Mouse (Mus musculus): ENCODE data around the gene 4930562C15Rik. TPM values are rescaled to one million over a fixed set of nuclear protein-coding genes. Genes with fewer than 3 reads are reported as not detected.

Gene 4930562C15Rik
- total and polyA plus RNA-seq, 3 experiments: 0.12 to 0.21 TPM; not detected in 1

DNA sequence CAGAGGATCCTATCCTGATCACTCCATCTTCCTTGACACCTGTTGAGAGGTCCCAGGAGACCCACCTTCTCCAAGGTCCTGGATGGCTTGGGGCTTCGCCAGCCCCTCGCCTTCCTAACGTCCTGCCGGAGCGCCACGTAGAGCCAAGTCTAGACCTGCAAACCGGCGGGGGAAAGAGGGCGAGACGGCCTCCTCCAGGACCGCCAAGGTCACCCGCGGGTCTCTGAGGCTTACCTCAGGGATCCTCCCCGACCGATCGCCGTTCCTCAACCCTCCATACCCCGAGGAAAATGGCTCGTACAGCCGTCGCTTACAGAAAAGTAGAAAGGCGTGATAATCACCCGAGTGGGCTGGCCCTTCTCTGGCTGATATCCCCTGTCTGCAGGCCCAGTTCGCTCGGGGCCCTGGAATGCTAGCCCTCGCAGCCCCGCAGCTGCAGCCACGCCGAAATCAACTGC, 45.9 kb upstream of the 4930562C15Rik start:
- no peak for DNase-seq (ENCODE audit: low read depth, low spot score)
- no peak for TF ChIP-seq TBP (IDR thresholded peaks at IDR 0.05; ENCODE audit: low read depth, low read length)
- TF ChIP-seq ZC3H11A (IDR thresholded peaks at IDR 0.05; ENCODE audit: low read depth, low read length): no peak
- TF ChIP-seq UBTF (IDR thresholded peaks at IDR 0.05; ENCODE audit: borderline replicate concordance, insufficient read depth, low read depth, low read length): 0 out of 2 replicates have a peak, but pooled peaks have one; percentile 24
- peaks cover 11% of the 10 kb centered on the region for H3K79me2 ChIP-seq (ENCODE audit: control insufficient read depth, insufficient read depth, low read length, poor library complexity)
- peak overlapping the region; percentile 83 to 86 for H3K4me3 ChIP-seq (ENCODE audit: control insufficient read depth in 1 of 2, insufficient read depth in 1 of 2, low read depth in 2 of 2, low read length in 2 of 2)
- no peaks in the 10 kb centered on the region for H3K9me3 ChIP-seq (replicated peaks; ENCODE audit: insufficient read depth, low read length)
- peaks cover 2 to 8% of the 10 kb centered on the region in 2 experiments; a peak in 2 of 4 replicates for H3K4me1 ChIP-seq (ENCODE audit: control insufficient read depth in 1 of 2, insufficient read depth in 2 of 2, low read length in 2 of 2)
- H3K36me3 ChIP-seq (ENCODE audit: control insufficient read depth in 1 of 2, insufficient read depth in 2 of 2, low read length in 2 of 2): peaks cover 0 to 13% of the 10 kb centered on the region in 2 experiments; a peak in 2 of 4 replicates
- H3K27me3 ChIP-seq (ENCODE audit: control insufficient read depth in 1 of 2, insufficient read depth in 2 of 2, low read length in 2 of 2): no peaks in the 10 kb centered on the region; a peak in 1 of 4 replicates
- peak overlapping the region; percentile 10; the same call in 1 of the 2 replicates for H3K27ac ChIP-seq (ENCODE audit: control insufficient read depth, low read depth, low read length)
- H3K9ac ChIP-seq (ENCODE audit: control insufficient read depth, low read depth, low read length, poor library complexity, severe bottlenecking): peak overlapping the region; percentile 84

DNA sequence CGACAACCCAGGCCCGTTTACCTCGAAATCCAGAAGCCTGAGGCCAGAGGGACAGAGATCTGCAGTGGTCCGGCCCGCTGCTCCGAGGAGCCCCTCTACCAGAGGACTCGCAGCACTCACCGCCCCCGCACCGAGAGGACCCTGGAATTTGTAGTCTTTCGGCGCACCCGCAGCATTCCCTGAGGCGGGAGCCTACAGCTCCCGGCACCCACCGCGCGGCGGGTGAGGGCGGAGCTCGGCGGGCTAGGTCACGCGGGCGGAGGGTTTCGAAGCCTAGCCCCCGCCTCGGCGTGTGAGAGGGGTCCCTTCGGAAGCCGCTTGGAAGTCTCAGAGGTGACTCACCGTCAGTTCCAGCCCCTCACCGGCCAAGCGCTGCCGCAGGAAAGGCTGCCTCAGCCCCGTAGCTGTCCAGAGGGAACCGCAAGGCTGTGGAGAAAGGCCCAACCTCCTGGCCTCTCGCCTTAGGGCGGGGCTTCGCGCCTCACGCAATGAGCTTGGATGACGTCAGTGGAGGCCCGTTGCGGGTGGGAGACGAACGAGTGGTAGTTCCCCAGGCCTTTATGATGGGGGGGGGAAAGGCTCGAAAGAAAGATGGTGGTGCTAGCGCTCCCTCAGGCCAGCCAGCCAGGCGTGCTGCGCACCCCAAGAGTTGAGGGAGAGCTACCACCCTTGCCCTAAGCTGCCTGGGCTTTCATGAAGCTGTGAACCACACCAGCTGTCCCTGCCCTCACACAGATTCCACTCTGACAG, 45.2 kb upstream of the 4930562C15Rik start, which contains the start of gene Cdip1:
Cdip1 (minus strand) TSS at position 483 of the 750 bp plus-strand sequence.
- Histone ChIP-seq H3K9me3 (replicated peaks; ENCODE audit: insufficient read depth, low read length) (no peaks in the 10 kb centered on the region), H3K27me3 (ENCODE audit: control insufficient read depth in 1 of 2, insufficient read depth in 2 of 2, low read length in 2 of 2) (no peaks in the 10 kb centered on the region; a peak in 1 of 4 replicates), H3K9ac (ENCODE audit: control insufficient read depth, low read depth, low read length, poor library complexity, severe bottlenecking) (peak within 1 kb of the TSS; percentile 84), H3K4me1 (ENCODE audit: control insufficient read depth in 1 of 2, insufficient read depth in 2 of 2, low read length in 2 of 2) (peaks cover 2 to 8% of the 10 kb centered on the region in 2 experiments; a peak in 2 of 4 replicates), H3K27ac (ENCODE audit: control insufficient read depth, low read depth, low read length) (peak within 1 kb of the TSS; percentile 80), H3K4me3 (ENCODE audit: control insufficient read depth in 1 of 2, insufficient read depth in 1 of 2, low read depth in 2 of 2, low read length in 2 of 2) (peak within 1 kb of the TSS; percentile 83 to 86), H3K79me2 (ENCODE audit: control insufficient read depth, insufficient read depth, low read length, poor library complexity) (peaks cover 11% of the 10 kb centered on the region), H3K36me3 (ENCODE audit: control insufficient read depth in 1 of 2, insufficient read depth in 2 of 2, low read length in 2 of 2) (peaks cover 0 to 13% of the 10 kb centered on the region in 2 experiments; a peak in 2 of 4 replicates)
- DNase-seq (ENCODE audit: low read depth, low spot score): peak; percentile 94
- TF ChIP-seq EP300 (IDR thresholded peaks at IDR 0.05; ENCODE audit: low read depth in 1 of 2, low read length in 2 of 2): no peak
- peak; percentile 93 for TF ChIP-seq MAX (IDR thresholded peaks at IDR 0.05; ENCODE audit: low read length)
- TF ChIP-seq TCF12 (IDR thresholded peaks at IDR 0.05; ENCODE audit: low read depth, low read length): no peak
- no peak for TF ChIP-seq CHD1 (IDR thresholded peaks at IDR 0.05; ENCODE audit: low read depth, low read length)
- no peak for TF ChIP-seq CTCF (IDR thresholded peaks at IDR 0.05 in 2 of 3, conservative IDR thresholded peaks at IDR 0.05 in 1 of 3; ENCODE audit: control insufficient read depth in 1 of 3, insufficient read depth in 1 of 3, low read depth in 2 of 3, low read length in 3 of 3, poor library complexity in 1 of 3, severe bottlenecking in 1 of 3)
- no peak for TF ChIP-seq JUND (IDR thresholded peaks at IDR 0.05; ENCODE audit: low read depth, low read length)
- no peak for TF ChIP-seq CHD2 (IDR thresholded peaks at IDR 0.05; ENCODE audit: low read length)
- no peak for TF ChIP-seq E2F4 (IDR thresholded peaks at IDR 0.05; ENCODE audit: borderline replicate concordance, low read depth, low read length)
- TF ChIP-seq ELF1 (IDR thresholded peaks at IDR 0.05; ENCODE audit: low read depth, low read length): 0 out of 2 replicates have a peak, but pooled peaks have one; percentile 12
- TF ChIP-seq RCOR1 (IDR thresholded peaks at IDR 0.05; ENCODE audit: low read depth, low read length): no peak
- 0 out of 2 replicates have a peak, but pooled peaks have one; percentile 17 for TF ChIP-seq GABPA (IDR thresholded peaks at IDR 0.05; ENCODE audit: low read depth, low read length)
- peak; percentile 54; the same call in 1 of the 2 replicates for TF ChIP-seq ZMIZ1 (IDR thresholded peaks at IDR 0.05; ENCODE audit: low read depth, low read length)
- TF ChIP-seq MYC (IDR thresholded peaks at IDR 0.05; ENCODE audit: low read depth, low read length): peak; percentile 68; the same call in 1 of the 2 replicates
- TF ChIP-seq TBP (IDR thresholded peaks at IDR 0.05; ENCODE audit: low read depth, low read length): no peak; the same call in 1 of the 2 replicates
- no peak for TF ChIP-seq UBTF (IDR thresholded peaks at IDR 0.05; ENCODE audit: borderline replicate concordance, insufficient read depth, low read depth, low read length)
- TF ChIP-seq MYB (IDR thresholded peaks at IDR 0.05; ENCODE audit: low read depth, low read length): no peak
- 0 out of 2 replicates have a peak, but pooled peaks have one; percentile 7 for TF ChIP-seq NRF1 (IDR thresholded peaks at IDR 0.05; ENCODE audit: insufficient read depth, low read depth, low read length, poor library complexity, severe bottlenecking)
- TF ChIP-seq HCFC1 (IDR thresholded peaks at IDR 0.05; ENCODE audit: low read depth, low read length): peak; percentile 95
- TF ChIP-seq NELFE (IDR thresholded peaks at IDR 0.05; ENCODE audit: low read depth, low read length): peak; percentile 73
- no peak for TF ChIP-seq POLR2AphosphoS5 (IDR thresholded peaks at IDR 0.05; ENCODE audit: borderline replicate concordance, low read depth, low read length)
- TF ChIP-seq USF1 (IDR thresholded peaks at IDR 0.05; ENCODE audit: low read depth, low read length): peak; percentile 88
- peak; percentile 53 for TF ChIP-seq MXI1 (IDR thresholded peaks at IDR 0.05; ENCODE audit: low read depth, low read length)
- TF ChIP-seq POLR2AphosphoS2 (IDR thresholded peaks at IDR 0.05; ENCODE audit: low read length): peak; percentile 33; the same call in 1 of the 2 replicates
- TF ChIP-seq TAL1 (IDR thresholded peaks at IDR 0.05; ENCODE audit: low read length): no peak
- no peak for TF ChIP-seq RAD21 (IDR thresholded peaks at IDR 0.05; ENCODE audit: low read depth, low read length)
- peak; percentile 75 for TF ChIP-seq KAT2A (conservative IDR thresholded peaks at IDR 0.05; ENCODE audit: low read depth, low read length)
- TF ChIP-seq USF2 (IDR thresholded peaks at IDR 0.05; ENCODE audit: borderline replicate concordance in 1 of 2, insufficient read depth in 1 of 2, low read depth in 1 of 2, low read length in 2 of 2): peak in 1 of 2 experiments; percentile 30; a peak in 1 of 4 replicates
